Comparison of ENCODE assay signal across 8 mouse cellular contexts in the genomic region with DNA sequence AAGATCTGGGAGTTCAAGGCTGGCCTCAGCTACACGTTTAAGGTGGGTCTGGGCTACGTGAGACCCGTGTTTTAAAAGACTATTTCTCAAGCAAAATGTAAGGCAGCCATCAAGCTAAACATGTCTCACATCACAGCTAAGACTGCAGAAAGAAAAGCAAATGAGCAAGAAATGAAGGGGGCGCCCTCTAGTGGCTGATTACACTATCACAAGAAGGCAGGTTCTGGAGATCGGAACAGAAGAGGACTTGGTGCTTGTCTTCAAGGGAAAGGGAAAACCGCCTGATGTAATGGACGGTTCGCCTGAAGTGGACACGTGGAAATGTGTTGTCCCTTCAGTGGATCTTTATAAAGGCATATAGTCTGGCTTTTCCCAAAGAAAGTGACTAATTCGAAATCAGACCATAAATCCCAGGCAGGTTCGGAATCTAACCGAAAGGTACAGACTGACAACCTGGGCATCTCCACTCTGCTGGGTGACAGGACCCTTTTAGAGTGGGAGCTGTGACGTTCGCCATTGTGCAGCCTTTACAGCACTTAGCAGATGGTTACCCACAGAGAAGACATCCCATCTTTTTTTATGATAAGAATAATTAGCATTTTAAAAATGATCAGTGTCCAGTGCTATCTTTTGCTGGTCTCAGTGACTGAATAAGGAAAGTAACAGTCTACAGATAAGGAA. TPM values are rescaled to one million over a fixed set of nuclear protein-coding genes. Genes with fewer than 3 reads are reported as not detected.
DNase-seq lines count a peak whose midpoint lies in the region; ATAC-seq lines count a peak whose summit lies in the region.

No protein-coding gene starts in this region.

- H3K27ac ChIP-seq in heart, embryonic 12.5 days (ENCODE audit: poor library complexity, severe bottlenecking): no peak overlapping the region
- H3K27ac ChIP-seq in forebrain, embryonic 15.5 days (replicated peaks): no peak overlapping the region
- H3K27ac ChIP-seq in hindbrain, embryonic 14.5 days: no peak overlapping the region
- H3K27ac ChIP-seq in midbrain, embryonic 12.5 days (replicated peaks): no peak overlapping the region

- H3K27me3 ChIP-seq in heart, embryonic 12.5 days (replicated peaks): no peaks in the 10 kb centered on the region
- no peaks in the 10 kb centered on the region for H3K27me3 ChIP-seq in forebrain, embryonic 15.5 days
- no peaks in the 10 kb centered on the region for H3K27me3 ChIP-seq in hindbrain, embryonic 14.5 days (ENCODE audit: control insufficient read depth, insufficient read depth, low read length)
- H3K27me3 ChIP-seq in midbrain, embryonic 12.5 days: no peaks in the 10 kb centered on the region; the same call in 1 of the 2 replicates

- H3K36me3 ChIP-seq in heart, embryonic 12.5 days: no peaks in the 10 kb centered on the region
- no peaks in the 10 kb centered on the region for H3K36me3 ChIP-seq in forebrain, embryonic 15.5 days
- H3K36me3 ChIP-seq in hindbrain, embryonic 14.5 days (replicated peaks; ENCODE audit: control insufficient read depth, insufficient read depth): no peaks in the 10 kb centered on the region
- no peaks in the 10 kb centered on the region for H3K36me3 ChIP-seq in midbrain, embryonic 12.5 days

- no peak overlapping the region for H3K9ac ChIP-seq in heart, embryonic 12.5 days
- H3K9ac ChIP-seq in forebrain, embryonic 15.5 days (replicated peaks): no peak overlapping the region
- H3K9ac ChIP-seq in hindbrain, embryonic 14.5 days: no peak overlapping the region
- H3K9ac ChIP-seq in midbrain, embryonic 12.5 days (replicated peaks): no peak overlapping the region

- H3K4me3 ChIP-seq in heart, embryonic 12.5 days: no peak overlapping the region
- H3K4me3 ChIP-seq in forebrain, embryonic 15.5 days: no peak overlapping the region
- H3K4me3 ChIP-seq in hindbrain, embryonic 14.5 days (replicated peaks; ENCODE audit: low read length): no peak overlapping the region
- H3K4me3 ChIP-seq in midbrain, embryonic 12.5 days: no peak overlapping the region

- no peak for ATAC-seq in heart, embryonic 12.5 days (ENCODE audit: insufficient number of reproducible peaks, low FRiP score)
- peak; percentile 62 for ATAC-seq in forebrain, embryonic 15.5 days (replicated peaks)
- ATAC-seq in hindbrain, embryonic 14.5 days (ENCODE audit: low FRiP score): no peak
- ATAC-seq in midbrain, embryonic 12.5 days (ENCODE audit: low FRiP score, low read depth): peak; percentile 34; the same call in 1 of the 2 replicates

- peak; percentile 82 for DNase-seq in heart, adult 11 months
- peak; percentile 61 for DNase-seq in c-Kit-positive CD71-positive TER-119-positive erythroid progenitor cells, embryonic 14.5 days (ENCODE audit: low spot score)
- DNase-seq in hindbrain, embryonic 14.5 days (ENCODE audit: low spot score): peak; percentile 84
- peak; percentile 42 to 90 for DNase-seq in left cerebral cortex, adult 9 months (ENCODE audit: low spot score in 2 of 2)
- DNase-seq in right cerebral cortex, postnatal 4 days: peak; percentile 89

- H3K4me1 ChIP-seq in heart, embryonic 12.5 days (replicated peaks): no peaks in the 10 kb centered on the region
- H3K4me1 ChIP-seq in forebrain, embryonic 15.5 days: 0 out of 2 replicates have a peak, but pooled peaks cover 3% of the 10 kb centered on the region
- 0 out of 2 replicates have a peak, but pooled peaks cover 5% of the 10 kb centered on the region for H3K4me1 ChIP-seq in hindbrain, embryonic 14.5 days (replicated peaks; ENCODE audit: control insufficient read depth, insufficient read depth, low read length)
- no peaks in the 10 kb centered on the region; the same call in 1 of the 2 replicates for H3K4me1 ChIP-seq in midbrain, embryonic 12.5 days

- no peaks in the 10 kb centered on the region for H3K9me3 ChIP-seq in heart, embryonic 12.5 days (replicated peaks)
- no peaks in the 10 kb centered on the region for H3K9me3 ChIP-seq in forebrain, embryonic 15.5 days
- no peaks in the 10 kb centered on the region for H3K9me3 ChIP-seq in hindbrain, embryonic 14.5 days (ENCODE audit: control insufficient read depth, low read length)
- no peaks in the 10 kb centered on the region for H3K9me3 ChIP-seq in midbrain, embryonic 12.5 days

- no peak overlapping the region for H3K4me2 ChIP-seq in heart, embryonic 12.5 days
- no peak overlapping the region for H3K4me2 ChIP-seq in forebrain, embryonic 15.5 days (replicated peaks)
- H3K4me2 ChIP-seq in hindbrain, embryonic 14.5 days (replicated peaks): no peak overlapping the region; the same call in 1 of the 2 replicates
- no peak overlapping the region for H3K4me2 ChIP-seq in midbrain, embryonic 12.5 days (replicated peaks)

- WGBS in heart, embryonic 12.5 days: 25% methylated on average over 14 of the region's 14 CpGs
- WGBS in forebrain, embryonic 15.5 days: 22% methylated on average over 14 of the region's 14 CpGs
- 21% methylated on average over 14 of the region's 14 CpGs for WGBS in hindbrain, embryonic 14.5 days
- 23% methylated on average over 14 of the region's 14 CpGs for WGBS in midbrain, embryonic 12.5 days

RNA-seq across cellular contexts. Expression of a gene that starts 13.1 kb away (rescaled TPM):
- 117 and 121 TPM in 2 replicates for polyA plus RNA-seq in heart, embryonic 12.5 days (2016; fragmentation: Nextera tagmentation; extraction: Ambion mirVana)
- polyA plus RNA-seq in forebrain, embryonic 15.5 days (2015; fragmentation: Nextera tagmentation; extraction: Ambion mirVana): 30.7 and 34.8 TPM in 2 replicates
- 44.9 and 53.0 TPM in 2 replicates for polyA plus RNA-seq in hindbrain, embryonic 14.5 days (2014; fragmentation: Nextera tagmentation; extraction: Ambion mirVana)
- 73.3 and 76.1 TPM in 2 replicates for polyA plus RNA-seq in midbrain, embryonic 12.5 days (2016; fragmentation: Nextera tagmentation; extraction: Ambion mirVana)

RNA-seq across cellular contexts. Expression of a gene that starts 20.6 kb away (rescaled TPM):
- 42.1 and 44.3 TPM in 2 replicates for polyA plus RNA-seq in heart, embryonic 12.5 days (2016; fragmentation: Nextera tagmentation; extraction: Ambion mirVana)
- 72.1 and 75.4 TPM in 2 replicates for polyA plus RNA-seq in forebrain, embryonic 15.5 days (2015; fragmentation: Nextera tagmentation; extraction: Ambion mirVana)
- 55.2 and 57.0 TPM in 2 replicates for polyA plus RNA-seq in hindbrain, embryonic 14.5 days (2014; fragmentation: Nextera tagmentation; extraction: Ambion mirVana)
- 66.7 and 73.5 TPM in 2 replicates for polyA plus RNA-seq in midbrain, embryonic 12.5 days (2016; fragmentation: Nextera tagmentation; extraction: Ambion mirVana)

Comparison
In these comparisons a context has a peak if more than half of its experiments do, and no peak if none do; other contexts are left out.
1. ATAC-seq: peak in forebrain, embryonic 15.5 days (single experiment) and midbrain, embryonic 12.5 days (single experiment); none in heart, embryonic 12.5 days (single experiment) and hindbrain, embryonic 14.5 days (single experiment).
2. Peak in every context shown above with its lines, with median percentiles within 50 percentile points of each other: DNase-seq.